Mouse (Mus musculus) intestine, postnatal 0 days (tissue): Measurements from ENCODE around the gene Gramd1c. TPM values are rescaled to one million over a fixed set of nuclear protein-coding genes. Genes with fewer than 3 reads are reported as not detected.

ENCODE experiments used
- ATAC-seq: fragments of 200-750 bp; cut with Nextera tagmentation; 2 replicates; pipeline ENCODE4 v1.8.0; 2017; ENCODE audit warnings: mild to moderate bottlenecking, moderate TSS enrichment, moderate library complexity
- H3K27ac ChIP-seq: fragments of 300-500 bp; sonication (generic); 2 replicates; pipeline ENCODE4 v1.5.1; 2014; ENCODE audit warnings: mild to moderate bottlenecking, low read depth, low read length, moderate library complexity
- H3K27me3 ChIP-seq: fragments of 300-500 bp; sonication (generic); replicated peaks from 2 replicates; pipeline ENCODE4 v1.6.1; 2014; ENCODE audit warnings: low read length, mixed read lengths; ENCODE audit not compliant: control insufficient read depth, insufficient read depth
- H3K36me3 ChIP-seq: fragments of 300-500 bp; sonication (generic); 2 replicates; pipeline ENCODE4 v1.6.1; 2014; ENCODE audit warnings: mild to moderate bottlenecking, moderate library complexity; ENCODE audit not compliant: control insufficient read depth, insufficient read depth
- H3K4me1 ChIP-seq: fragments of 300-500 bp; sonication (generic); replicated peaks from 2 replicates; pipeline ENCODE4 v1.6.1; 2014; ENCODE audit warnings: antibody characterized with exemption, low read length, mixed read lengths; ENCODE audit not compliant: control insufficient read depth, insufficient read depth
- H3K4me2 ChIP-seq: fragments of 300-500 bp; sonication (generic); replicated peaks from 2 replicates; pipeline ENCODE4 v1.6.1; 2014; ENCODE audit warnings: low read depth, mild to moderate bottlenecking, moderate library complexity
- H3K4me3 ChIP-seq: fragments of 300-500 bp; sonication (generic); 2 replicates; pipeline ENCODE4 v1.5.1; 2014; ENCODE audit warnings: low read depth, low read length
- H3K9ac ChIP-seq: fragments of 300-500 bp; sonication (generic); 2 replicates; pipeline ENCODE4 v1.6.1; 2014; ENCODE audit warnings: mild to moderate bottlenecking, low read depth, low read length
- H3K9me3 ChIP-seq: fragments of 300-500 bp; sonication (generic); 2 replicates; pipeline ENCODE4 v1.6.1; 2016; ENCODE audit warnings: mixed run types; ENCODE audit not compliant: control insufficient read depth
- CTCF ChIP-seq: sonication (generic); IDR thresholded peaks from 2 replicates; pipeline ENCODE4 v1.5.1; 2016; ENCODE audit warnings: low read depth, mild to moderate bottlenecking, control low read depth, antibody characterized with exemption, moderate library complexity
- WGBS: fragments of 180-500 bp; shearing (Covaris S2); extraction: QIAGEN DNeasy Blood & Tissue Kit; methylation state at CpG from one replicate; pipeline ENCODE4 v1.1.7; 2014; 5-methylcytosine and 5-hydroxymethylcytosine counted together
- polyA plus RNA-seq: library from polyadenylated mRNA; unstranded; fragments of >200 nt; fragmentation: Nextera tagmentation; extraction: Ambion mirVana; gene quantifications from 2 replicates; pipeline ENCODE4 v1.2.1, GENCODE M21; 2015

The Gramd1c gene
- polyA plus RNA-seq, 1 experiment from 2014 or later: 7.0 TPM

- Histone ChIP-seq H3K27me3 (no peaks in the 10 kb centered on the region), H3K4me2 (no peak overlapping the region), H3K9me3 (no peaks in the 10 kb centered on the region), H3K27ac (no peak overlapping the region), H3K9ac (no peak overlapping the region), H3K36me3 (no peaks in the 10 kb centered on the region), H3K4me1 (no peaks in the 10 kb centered on the region), H3K4me3 (no peak overlapping the region)
- TF ChIP-seq CTCF: no peak
- ATAC-seq: no peak
- 59% methylated on average over 6 of the region's 6 CpGs for WGBS
Observed at GRCm38 (mm10) chr16:44053265-44053664, 9.9 kb downstream of the Gramd1c start.

- no peak for ATAC-seq
- no peaks in the 10 kb centered on the region for H3K27me3 ChIP-seq
- H3K36me3 ChIP-seq: no peaks in the 10 kb centered on the region
- no peaks in the 10 kb centered on the region for H3K9me3 ChIP-seq
- 85% methylated on average over 6 of the region's 6 CpGs for WGBS
- H3K9ac ChIP-seq: no peak overlapping the region
- no peak for TF ChIP-seq CTCF
- no peaks in the 10 kb centered on the region for H3K4me1 ChIP-seq
- no peak overlapping the region for H3K4me3 ChIP-seq
- H3K4me2 ChIP-seq: no peak overlapping the region
- no peak overlapping the region for H3K27ac ChIP-seq
Observed at GRCm38 (mm10) chr16:44052390-44052789, 10.8 kb downstream of the Gramd1c start.

GRCm38 (mm10) chr16:44050139-44050538 is 13.0 kb downstream of the Gramd1c start:
- H3K36me3 ChIP-seq: no peaks in the 10 kb centered on the region
- no peaks in the 10 kb centered on the region for H3K27me3 ChIP-seq
- ATAC-seq: no peak
- no peaks in the 10 kb centered on the region for H3K9me3 ChIP-seq
- H3K9ac ChIP-seq: no peak overlapping the region
- 74% methylated on average over 5 of the region's 5 CpGs for WGBS
- no peak overlapping the region for H3K27ac ChIP-seq
- no peak for TF ChIP-seq CTCF
- H3K4me2 ChIP-seq: no peak overlapping the region
- no peak overlapping the region for H3K4me3 ChIP-seq
- no peaks in the 10 kb centered on the region for H3K4me1 ChIP-seq

GRCm38 (mm10) chr16:44039112-44039511 is 24.0 kb downstream of the Gramd1c start:
- H3K9ac ChIP-seq: no peak overlapping the region
- H3K36me3 ChIP-seq: no peaks in the 10 kb centered on the region
- H3K9me3 ChIP-seq: no peaks in the 10 kb centered on the region
- H3K27me3 ChIP-seq: no peaks in the 10 kb centered on the region
- WGBS: 79% methylated on average over 4 of the region's 4 CpGs
- no peak for ATAC-seq
- H3K4me3 ChIP-seq: no peak overlapping the region
- no peak overlapping the region for H3K4me2 ChIP-seq
- TF ChIP-seq CTCF: peak; percentile 53
- H3K4me1 ChIP-seq: no peaks in the 10 kb centered on the region
- no peak overlapping the region for H3K27ac ChIP-seq

GRCm38 (mm10) chr16:44035221-44035620 is 27.9 kb downstream of the Gramd1c start:
- H3K36me3 ChIP-seq: no peaks in the 10 kb centered on the region
- 92% methylated on average over 3 of the region's 3 CpGs for WGBS
- no peaks in the 10 kb centered on the region for H3K27me3 ChIP-seq
- no peak for TF ChIP-seq CTCF
- H3K9me3 ChIP-seq: no peaks in the 10 kb centered on the region
- H3K4me3 ChIP-seq: no peak overlapping the region
- no peak overlapping the region for H3K9ac ChIP-seq
- H3K27ac ChIP-seq: no peak overlapping the region
- no peak for ATAC-seq
- H3K4me1 ChIP-seq: no peaks in the 10 kb centered on the region; the same call in 1 of the 2 replicates
- no peak overlapping the region for H3K4me2 ChIP-seq

- H3K36me3 ChIP-seq: no peaks in the 10 kb centered on the region
- TF ChIP-seq CTCF: no peak
- H3K27ac ChIP-seq: no peak overlapping the region
- ATAC-seq: peak; percentile 95
- H3K4me1 ChIP-seq: no peaks in the 10 kb centered on the region; the same call in 1 of the 2 replicates
- H3K9ac ChIP-seq: no peak overlapping the region
- no peaks in the 10 kb centered on the region for H3K27me3 ChIP-seq
- WGBS: 57% methylated on average over 5 of the region's 5 CpGs
- no peaks in the 10 kb centered on the region for H3K9me3 ChIP-seq
- H3K4me2 ChIP-seq: no peak overlapping the region
- H3K4me3 ChIP-seq: no peak overlapping the region
Observed at GRCm38 (mm10) chr16:44033365-44033764, 29.8 kb downstream of the Gramd1c start.

GRCm38 (mm10) chr16:44029273-44029672 is 33.9 kb downstream of the Gramd1c start:
- H3K4me3 ChIP-seq: no peak overlapping the region
- no peak overlapping the region for H3K4me2 ChIP-seq
- no peak overlapping the region for H3K9ac ChIP-seq
- no peak for ATAC-seq
- no peaks in the 10 kb centered on the region for H3K27me3 ChIP-seq
- WGBS: 42% methylated on average over 2 of the region's 2 CpGs
- H3K36me3 ChIP-seq: no peaks in the 10 kb centered on the region
- no peak for TF ChIP-seq CTCF
- peaks cover 7% of the 10 kb centered on the region; the same call in 1 of the 2 replicates for H3K4me1 ChIP-seq
- no peak overlapping the region for H3K27ac ChIP-seq
- no peaks in the 10 kb centered on the region for H3K9me3 ChIP-seq
